Mouse (Mus musculus) erythroblast, embryonic 14.5 days (primary cell): ENCODE measurements around the gene Klf3. TPM values are rescaled to one million over a fixed set of nuclear protein-coding genes. Genes with fewer than 3 reads are reported as not detected.

Experiments
- H3K27me3 ChIP-seq: 2 replicates; pipeline ENCODE4 v1.6.1; 2012; ENCODE audit warnings: inconsistent platforms; ENCODE audit not compliant: control insufficient read depth
- H3K36me3 ChIP-seq: 2 replicates; pipeline ENCODE4 v1.6.1; 2012; ENCODE audit warnings: mild to moderate bottlenecking, inconsistent platforms; ENCODE audit not compliant: control insufficient read depth
- H3K4me1 ChIP-seq: 2 replicates; pipeline ENCODE4 v1.6.1; 2012; ENCODE audit warnings: inconsistent platforms; ENCODE audit not compliant: control insufficient read depth
- H3K4me3 ChIP-seq: replicated peaks from 2 replicates; pipeline ENCODE3; 2012; ENCODE audit warnings: moderate library complexity, mild to moderate bottlenecking, inconsistent platforms
- H3K9me3 ChIP-seq: 2 replicates; pipeline ENCODE4 v1.6.1; 2012; ENCODE audit warnings: low read length, inconsistent platforms, mixed read lengths; ENCODE audit not compliant: control insufficient read depth
- GATA1 ChIP-seq: IDR thresholded peaks from 2 replicates; pipeline ENCODE4 v1.6.1; 2012; ENCODE audit warnings: low read length, inconsistent platforms, mixed read lengths
- TAL1 ChIP-seq: IDR thresholded peaks from 3 replicates; pipeline ENCODE4 v1.6.1; 2012; ENCODE audit warnings: low read length, inconsistent platforms, mixed read lengths
- polyA plus RNA-seq: library from polyadenylated mRNA; stranded (reverse); fragments of >175 nt; gene quantifications from 2 replicates; pipeline ENCODE4 v1.2.3, GENCODE M21; 2012

The Klf3 gene
- polyA plus RNA-seq, 1 experiment, result 88.0 TPM

DNA sequence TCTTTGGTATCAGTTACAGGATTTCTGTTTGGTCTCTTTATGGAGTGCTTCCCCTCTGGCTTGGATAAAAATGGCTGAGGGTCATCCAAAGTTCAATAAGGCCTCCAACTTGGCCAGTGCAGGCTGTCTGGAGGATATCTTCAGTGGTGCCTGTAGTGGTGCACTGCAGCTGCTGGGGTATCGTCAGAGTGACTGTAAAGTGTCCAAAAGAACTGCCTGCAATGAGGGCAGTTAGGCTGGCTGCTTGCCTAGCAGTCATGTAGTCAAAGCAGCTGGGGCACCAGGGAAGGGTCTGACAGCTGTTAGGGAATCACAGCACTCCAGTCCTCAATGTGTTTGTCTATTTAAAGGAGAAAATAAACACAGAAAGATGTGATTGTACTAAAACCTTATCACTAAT, 36.9 kb downstream of the Klf3 start:
- TF ChIP-seq TAL1, result no peak
- TF ChIP-seq GATA1, result no peak
- H3K9me3 ChIP-seq, result peaks cover 4% of the 10 kb centered on the region; the same call in 1 of the 2 replicates
- no peaks in the 10 kb centered on the region; the same call in 1 of the 2 replicates for H3K4me1 ChIP-seq
- H3K27me3 ChIP-seq, result no peaks in the 10 kb centered on the region
- no peak overlapping the region for H3K4me3 ChIP-seq
- no peaks in the 10 kb centered on the region for H3K36me3 ChIP-seq

- H3K4me1 ChIP-seq, result peaks cover 3% of the 10 kb centered on the region
- H3K9me3 ChIP-seq, result peaks cover 4% of the 10 kb centered on the region; the same call in 1 of the 2 replicates
- H3K4me3 ChIP-seq, result no peak overlapping the region
- no peaks in the 10 kb centered on the region for H3K36me3 ChIP-seq
- H3K27me3 ChIP-seq, result no peaks in the 10 kb centered on the region
- TF ChIP-seq TAL1 (no peak), GATA1 (no peak)
Measured at GRCm38 (mm10) chr5:64844622-64845021, 41.4 kb downstream of the Klf3 start.

DNA sequence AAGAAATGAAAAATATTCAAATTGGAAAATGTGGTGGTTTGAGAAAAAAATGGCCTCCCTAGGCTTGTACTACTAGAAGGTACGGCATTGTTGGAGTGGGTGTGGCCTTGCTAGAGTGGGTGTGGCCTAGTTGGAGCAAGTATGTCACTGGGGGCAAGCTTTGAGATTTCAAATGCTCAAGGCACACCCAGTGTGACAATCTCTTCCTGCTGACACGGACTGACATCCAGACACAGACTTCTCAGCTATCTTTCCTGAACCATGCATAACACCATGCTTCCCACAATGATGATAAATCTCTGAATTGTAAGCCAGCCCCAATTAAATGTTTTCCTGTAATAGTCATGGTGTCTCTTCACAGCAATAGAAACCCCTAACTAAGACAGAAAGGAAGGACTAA, 44.1 kb downstream of the Klf3 start:
- Histone ChIP-seq H3K27me3 (no peaks in the 10 kb centered on the region), H3K9me3 (peaks cover 4% of the 10 kb centered on the region; the same call in 1 of the 2 replicates), H3K4me1 (peaks cover 3% of the 10 kb centered on the region), H3K4me3 (no peak overlapping the region), H3K36me3 (no peaks in the 10 kb centered on the region)
- TF ChIP-seq TAL1, result no peak
- TF ChIP-seq GATA1, result no peak

GRCm38 (mm10) chr5:64849892-64850291, 46.7 kb downstream of the Klf3 start:
- Histone ChIP-seq H3K4me3 (no peak overlapping the region), H3K27me3 (no peaks in the 10 kb centered on the region), H3K36me3 (no peaks in the 10 kb centered on the region), H3K4me1 (peaks cover 3% of the 10 kb centered on the region), H3K9me3 (no peaks in the 10 kb centered on the region; the same call in 1 of the 2 replicates)
- TF ChIP-seq TAL1 (no peak), GATA1 (no peak)

- TF ChIP-seq GATA1, result no peak
- TF ChIP-seq TAL1, result no peak
- no peaks in the 10 kb centered on the region for H3K4me1 ChIP-seq
- H3K27me3 ChIP-seq, result no peaks in the 10 kb centered on the region
- H3K4me3 ChIP-seq, result no peak overlapping the region
- H3K36me3 ChIP-seq, result no peaks in the 10 kb centered on the region
- peaks cover 2% of the 10 kb centered on the region; the same call in 1 of the 2 replicates for H3K9me3 ChIP-seq
Measured at GRCm38 (mm10) chr5:64852656-64853398, 49.6 kb downstream of the Klf3 start.

GRCm38 (mm10) chr5:64853421-64853820, 50.2 kb downstream of the Klf3 start:
- no peak for TF ChIP-seq TAL1
- no peak for TF ChIP-seq GATA1
- Histone ChIP-seq H3K4me3 (no peak overlapping the region), H3K36me3 (no peaks in the 10 kb centered on the region), H3K27me3 (no peaks in the 10 kb centered on the region), H3K4me1 (no peaks in the 10 kb centered on the region), H3K9me3 (peaks cover 2% of the 10 kb centered on the region; the same call in 1 of the 2 replicates)

DNA sequence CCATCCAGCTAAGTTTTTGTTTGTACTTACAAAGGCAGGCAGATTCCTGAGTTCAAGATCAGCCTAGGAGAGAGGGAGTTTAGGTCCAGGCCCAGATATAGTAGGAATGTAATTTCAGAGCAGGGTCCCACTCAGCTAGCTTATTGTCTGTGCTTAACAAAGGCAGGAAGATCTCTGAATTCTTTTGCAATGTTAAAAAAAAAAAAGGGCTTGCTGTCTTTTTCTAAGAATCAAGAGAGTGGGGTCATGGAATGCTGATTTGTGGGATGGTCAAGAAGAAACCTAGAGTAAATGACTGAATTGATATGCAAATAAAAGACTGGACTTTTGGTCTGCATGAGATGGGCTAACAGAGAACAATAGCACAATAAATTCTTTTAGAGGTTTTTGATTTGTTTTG, 52.0 kb downstream of the Klf3 start:
- Histone ChIP-seq H3K9me3 (0 out of 2 replicates have a peak, but pooled peaks cover 2% of the 10 kb centered on the region), H3K36me3 (no peaks in the 10 kb centered on the region), H3K4me3 (no peak overlapping the region), H3K27me3 (no peaks in the 10 kb centered on the region), H3K4me1 (no peaks in the 10 kb centered on the region)
- TF ChIP-seq GATA1, result no peak
- no peak for TF ChIP-seq TAL1

DNA sequence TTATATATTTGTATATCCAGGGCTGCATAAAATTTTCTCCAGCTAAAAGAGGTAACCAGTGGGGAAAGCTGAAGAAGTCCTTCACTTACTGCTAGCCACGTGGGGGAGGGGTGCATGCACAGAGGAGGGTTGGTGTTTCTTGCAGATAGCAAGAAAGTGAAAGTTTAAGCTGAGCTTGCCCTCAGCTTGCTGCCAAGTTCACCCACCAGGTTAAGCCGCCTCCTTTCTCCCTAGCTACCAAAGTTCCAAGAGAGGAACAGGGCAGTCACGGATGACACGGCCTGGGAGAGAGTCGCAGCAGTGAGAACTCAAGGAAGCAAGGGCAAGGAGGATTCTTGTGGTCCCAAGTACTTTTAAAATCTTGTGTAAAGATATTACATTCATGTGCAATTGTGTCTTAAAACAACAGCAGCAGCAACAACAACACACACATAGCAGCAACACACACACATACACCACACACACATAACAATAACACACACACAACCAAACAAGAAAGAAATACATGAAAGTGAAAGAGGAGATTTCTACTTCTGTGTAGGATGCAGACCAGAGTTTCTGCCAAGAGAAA, 57.8 kb downstream of the Klf3 start:
- H3K4me1 ChIP-seq, result peaks cover 39% of the 10 kb centered on the region
- peak overlapping the region; percentile 44 for H3K4me3 ChIP-seq
- no peaks in the 10 kb centered on the region for H3K36me3 ChIP-seq
- no peaks in the 10 kb centered on the region for H3K9me3 ChIP-seq
- no peak for TF ChIP-seq GATA1
- TF ChIP-seq TAL1, result no peak
- H3K27me3 ChIP-seq, result no peaks in the 10 kb centered on the region

DNA sequence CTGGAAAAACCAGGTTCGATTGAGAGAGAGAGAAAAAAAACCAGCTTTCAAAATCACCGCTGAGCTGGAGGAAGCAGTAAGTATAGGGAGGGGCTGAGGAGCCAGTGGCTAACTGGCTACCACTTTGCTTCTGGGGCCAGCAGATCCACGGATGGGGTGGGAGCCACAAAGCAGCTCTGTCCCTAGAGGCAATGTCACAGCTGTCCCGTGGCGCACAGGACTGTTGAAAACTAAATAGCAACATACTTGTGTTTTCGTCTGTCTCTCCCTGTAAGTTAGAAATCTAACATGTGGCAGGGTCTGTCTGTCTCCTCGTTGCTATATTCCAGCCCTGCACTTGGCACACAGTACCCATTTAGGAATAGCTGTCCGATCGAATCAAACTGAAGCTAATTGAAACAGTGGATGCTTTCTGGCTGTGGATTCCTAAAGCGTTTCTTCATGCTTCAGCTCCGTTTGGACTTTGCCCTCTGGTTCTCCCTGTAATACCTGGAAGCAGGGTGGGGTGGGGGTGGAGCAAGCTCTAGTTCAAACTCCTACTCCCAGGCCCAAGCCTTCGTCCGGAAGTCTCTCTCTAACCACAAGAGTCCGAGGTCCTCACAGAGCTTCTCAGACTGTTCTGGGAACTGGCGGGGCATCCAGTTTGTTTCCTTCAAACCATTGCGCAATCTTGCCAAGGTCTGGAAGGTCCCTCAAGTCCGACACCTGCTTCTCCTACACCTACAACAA, 58.4 kb downstream of the Klf3 start:
- no peaks in the 10 kb centered on the region for H3K27me3 ChIP-seq
- no peaks in the 10 kb centered on the region for H3K9me3 ChIP-seq
- peak overlapping the region; percentile 44 for H3K4me3 ChIP-seq
- no peaks in the 10 kb centered on the region for H3K36me3 ChIP-seq
- peaks cover 45% of the 10 kb centered on the region for H3K4me1 ChIP-seq
- TF ChIP-seq TAL1 (no peak), GATA1 (no peak)
